Mouse (Mus musculus) urinary bladder, postnatal 14 days (tissue): ENCODE measurements around the gene Pidd1.
"Not testable (repeated sequence)": the region's sequence is repeated elsewhere in the genome, so short reads cannot be mapped to it uniquely, and the experiment has no call there.

Source experiments
- DNase-seq: peaks from one replicate; pipeline ENCODE4 v3.0.0; 2021; ENCODE audit warnings: low spot score

The Pidd1 gene

GRCm38 (mm10) chr7:141458661-141459060 lies 14.8 kb upstream of the Pidd1 start:
- no peak for DNase-seq

- DNase-seq: no peak
Measured at GRCm38 (mm10) chr7:141457986-141458660, 14.3 kb upstream of the Pidd1 start.

DNA sequence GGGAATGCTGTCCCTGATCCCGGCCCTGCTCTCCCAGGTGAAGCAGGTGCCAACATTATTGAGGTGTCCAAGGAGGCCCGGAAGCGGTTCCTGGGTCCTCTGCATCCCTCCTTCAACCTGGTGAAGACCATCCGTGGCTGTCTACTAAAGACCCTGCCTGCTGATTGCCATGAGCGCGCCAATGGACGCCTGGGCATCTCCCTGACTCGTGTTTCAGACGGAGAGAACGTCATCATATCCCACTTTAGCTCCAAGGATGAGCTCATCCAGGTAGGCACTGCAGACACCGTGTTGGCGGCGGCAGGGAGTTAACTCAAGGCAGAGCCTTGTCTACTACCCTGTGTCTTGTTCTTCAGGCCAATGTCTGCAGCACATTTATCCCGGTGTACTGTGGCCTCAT lies 13.4 kb upstream of the Pidd1 start:
- DNase-seq: no peak

DNA sequence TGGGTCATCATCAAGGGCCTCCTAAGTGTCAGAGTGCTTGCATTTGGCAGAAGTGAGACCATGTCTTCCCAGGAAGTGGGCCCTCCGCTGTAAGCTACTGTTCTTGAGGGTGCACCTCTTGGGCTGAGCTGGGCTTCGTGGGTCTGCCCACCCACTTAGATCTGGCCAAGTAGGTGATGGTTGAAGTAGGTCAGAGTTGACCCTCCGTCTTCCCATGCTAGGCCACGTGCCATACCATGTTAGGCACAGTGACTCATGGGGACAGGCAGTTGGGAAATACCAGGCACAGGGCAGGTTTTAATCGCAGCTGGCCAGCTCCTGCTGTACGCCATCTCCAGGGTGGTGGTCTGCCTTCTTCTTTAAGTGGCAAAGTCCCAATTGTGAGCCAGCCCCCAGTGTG lies 12.9 kb upstream of the Pidd1 start:
- DNase-seq: peak; percentile 65

DNA sequence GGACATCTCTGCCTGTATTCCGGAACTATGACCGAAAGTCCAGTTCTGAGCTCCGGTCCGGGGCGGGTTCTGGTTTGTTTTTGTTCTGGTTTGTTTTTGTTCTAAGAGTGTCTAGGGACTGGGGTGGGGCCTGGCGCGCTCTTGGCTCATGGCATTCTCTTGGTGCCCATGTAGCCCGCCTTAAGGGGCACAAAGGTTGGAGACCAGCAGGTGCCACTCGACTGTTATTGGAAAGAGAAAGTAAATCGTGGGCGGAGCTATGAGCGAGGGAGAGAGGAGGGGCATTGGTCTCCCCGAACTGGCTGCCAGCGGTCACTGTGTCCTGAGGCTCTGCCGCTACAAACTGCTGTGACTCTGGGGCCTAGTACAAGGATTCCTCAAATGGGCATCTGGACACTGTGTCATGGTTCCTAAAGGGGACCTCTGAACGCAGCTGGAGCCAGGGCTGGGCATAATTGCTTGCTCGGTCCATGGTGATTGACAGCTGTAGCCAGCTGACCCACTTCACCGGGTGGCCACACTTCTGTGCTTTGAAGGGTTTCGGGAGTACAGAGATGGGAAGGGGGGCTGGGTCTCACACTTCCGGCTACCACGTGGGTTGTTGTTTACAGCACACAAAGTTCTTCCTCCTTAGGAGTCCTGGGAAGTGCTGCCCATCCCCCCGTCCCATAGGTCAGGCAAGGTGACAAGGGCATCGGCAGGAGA lies 11.9 kb upstream of the Pidd1 start:
- DNase-seq: peak; percentile 79

DNA sequence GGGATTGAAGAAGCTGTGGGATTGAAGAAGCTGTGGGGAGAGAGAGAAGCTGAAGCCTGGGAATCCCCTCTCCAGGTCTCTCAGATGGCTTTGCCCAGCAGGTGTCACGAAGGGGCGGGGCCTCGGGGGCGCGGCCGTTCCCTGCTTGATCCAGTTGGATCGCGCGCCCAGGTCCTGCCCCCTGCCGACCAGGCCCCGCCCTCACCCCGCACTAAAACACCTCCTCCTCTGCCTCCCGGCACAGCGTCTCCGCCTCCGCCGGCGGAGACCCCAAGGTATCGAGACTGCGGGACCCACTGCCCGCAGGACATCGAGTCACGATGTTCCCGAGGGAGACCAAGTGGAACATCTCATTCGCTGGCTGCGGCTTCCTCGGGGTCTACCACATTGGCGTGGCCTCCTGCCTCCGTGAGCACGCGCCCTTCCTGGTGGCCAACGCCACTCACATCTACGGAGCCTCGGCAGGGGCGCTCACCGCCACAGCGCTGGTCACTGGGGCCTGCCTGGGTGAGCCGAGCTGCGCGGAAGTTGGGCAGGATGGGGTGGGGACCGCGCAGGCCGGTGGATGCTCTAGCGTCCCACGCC lies 11.2 kb upstream of the Pidd1 start, which contains the start of gene Pnpla2:
Gene Pnpla2, plus strand, starts transcription at position 232 of the 585 bp plus-strand sequence.
- DNase-seq: peak; percentile 97

- no peak for DNase-seq
Measured at GRCm38 (mm10) chr7:141453636-141454035, 9.8 kb upstream of the Pidd1 start.

DNA sequence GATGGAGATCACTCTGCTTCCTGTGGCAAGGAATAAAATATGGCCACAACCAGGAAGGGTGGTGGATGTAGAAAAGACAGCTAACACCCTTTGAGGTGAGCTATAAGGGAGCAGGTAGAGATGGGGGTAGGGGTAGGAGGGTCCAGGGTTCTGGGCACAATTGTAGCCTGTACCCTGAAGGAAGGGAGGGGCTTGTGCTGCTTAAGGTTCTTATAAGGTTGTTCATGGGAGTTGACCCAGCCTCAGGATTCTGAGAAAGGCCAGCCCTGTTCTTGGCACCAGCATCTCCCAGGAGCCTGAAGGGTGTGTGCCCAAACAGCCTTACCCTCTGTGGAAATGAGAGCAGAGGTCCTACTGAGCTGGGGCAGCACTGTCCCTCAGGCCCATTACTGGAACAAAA lies 8.1 kb upstream of the Pidd1 start:
- no peak for DNase-seq

DNA sequence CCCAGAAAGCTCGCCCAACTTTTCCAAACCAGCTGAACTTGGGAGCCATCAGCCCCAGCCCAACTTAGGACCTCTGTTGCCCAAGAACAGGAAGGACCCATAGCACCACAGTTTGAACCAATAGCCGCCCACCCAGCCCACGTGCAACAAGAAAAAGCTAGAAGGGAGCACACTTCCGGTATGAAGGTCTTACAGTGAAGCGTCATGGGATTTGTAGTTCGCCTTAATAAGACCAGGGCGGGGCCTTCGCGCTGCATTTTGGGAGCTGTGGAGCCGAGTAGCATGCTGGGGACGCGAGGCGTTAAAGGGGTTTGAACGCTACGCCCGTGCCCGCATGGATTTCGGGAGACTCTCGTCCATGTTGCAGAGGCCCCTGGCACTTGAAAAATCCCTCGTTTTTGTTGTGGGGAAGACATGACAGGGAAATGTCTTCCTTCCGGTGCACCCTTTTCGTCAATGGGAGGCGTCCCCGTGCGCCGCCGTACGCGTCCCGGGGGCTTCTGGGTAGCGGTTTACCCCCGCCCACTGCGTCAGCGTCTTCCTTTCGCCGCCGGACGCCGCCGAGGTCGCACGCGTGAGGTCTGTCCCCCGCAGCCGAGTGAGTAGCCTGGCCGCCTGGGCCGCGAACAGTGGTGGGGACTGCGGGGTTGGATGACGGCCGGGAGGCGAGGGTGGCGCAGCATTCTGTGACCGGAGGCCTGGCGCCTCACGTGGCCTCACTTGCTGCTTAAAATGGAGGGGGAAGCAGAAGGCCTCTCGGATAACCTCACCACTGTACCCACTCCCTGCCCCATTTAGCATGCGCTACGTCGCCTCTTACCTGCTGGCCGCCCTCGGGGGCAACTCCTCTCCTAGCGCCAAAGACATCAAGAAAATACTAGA lies 3.5 kb upstream of the Pidd1 start, which contains the start of gene Rplp2:
Gene Rplp2, plus strand, starts transcription at position 261 of the 882 bp plus-strand sequence.
- DNase-seq: peak; percentile 94

- DNase-seq: not testable (repeated sequence)
Measured at GRCm38 (mm10) chr7:141446374-141446773, 2.5 kb upstream of the Pidd1 start.

DNA sequence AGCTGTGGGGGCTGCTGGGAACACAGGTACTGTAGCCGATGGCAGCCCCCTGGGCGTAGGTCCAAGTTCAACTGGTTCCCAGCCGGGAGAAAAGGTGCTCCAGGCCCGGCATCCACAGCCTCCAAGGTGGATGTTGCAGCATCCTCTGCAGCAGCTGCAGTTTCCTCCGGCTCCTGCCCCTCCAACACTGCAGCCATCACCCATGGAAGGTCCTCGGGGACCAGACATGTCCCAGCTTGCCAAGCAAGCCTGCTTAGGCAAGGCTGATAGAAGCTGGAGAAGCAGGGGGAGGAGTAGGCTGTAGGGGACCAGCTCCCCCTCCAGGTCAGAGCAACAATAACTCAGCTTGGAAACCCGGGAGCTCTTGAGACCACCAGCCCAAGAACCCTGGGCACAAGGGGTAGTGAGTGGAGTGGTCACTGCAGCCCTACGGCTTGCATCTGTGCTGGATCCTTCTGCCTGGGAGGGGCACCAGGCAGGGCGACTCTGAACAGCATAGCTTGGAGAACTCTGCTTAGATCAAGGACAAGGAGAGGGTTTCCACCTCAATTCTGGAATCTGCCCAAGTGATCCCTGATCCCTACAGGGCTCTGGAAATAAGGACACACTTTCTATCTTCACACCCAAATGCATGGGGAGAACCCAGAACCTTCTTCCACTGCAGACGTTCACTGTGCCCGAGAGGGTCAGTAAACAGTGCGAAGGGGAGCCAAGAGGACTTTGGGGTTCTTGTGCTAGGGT lies 574 bp downstream of the Pidd1 start:
- peak; percentile 68 for DNase-seq

GRCm38 (mm10) chr7:141442199-141442598 lies 1.6 kb downstream of the Pidd1 start:
- no peak for DNase-seq

- no peak for DNase-seq
Measured at GRCm38 (mm10) chr7:141441460-141441859, 2.4 kb downstream of the Pidd1 start.

- peak; percentile 64 for DNase-seq
Measured at GRCm38 (mm10) chr7:141440613-141441012, 3.2 kb downstream of the Pidd1 start.

DNA sequence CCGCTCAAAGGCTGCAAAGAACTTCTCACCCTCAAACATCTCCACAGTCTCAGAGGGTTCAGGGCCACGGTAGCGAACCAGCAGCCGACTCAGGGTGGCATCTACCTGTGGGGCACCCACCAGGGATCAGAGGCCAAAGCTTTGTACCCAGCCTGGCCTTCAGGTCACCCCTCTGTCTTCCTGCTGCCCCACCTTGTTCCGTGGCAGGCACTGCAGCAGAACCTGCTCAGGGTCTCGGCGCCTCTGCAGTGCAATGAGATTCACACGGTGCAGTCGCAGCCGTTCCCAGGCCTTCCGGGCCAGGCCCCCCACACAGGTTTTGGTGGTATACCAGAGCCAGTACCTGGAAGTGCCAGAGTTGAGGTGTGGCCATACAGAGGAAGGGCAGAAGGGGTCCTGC lies 4.0 kb downstream of the Pidd1 start:
- DNase-seq: no peak

DNA sequence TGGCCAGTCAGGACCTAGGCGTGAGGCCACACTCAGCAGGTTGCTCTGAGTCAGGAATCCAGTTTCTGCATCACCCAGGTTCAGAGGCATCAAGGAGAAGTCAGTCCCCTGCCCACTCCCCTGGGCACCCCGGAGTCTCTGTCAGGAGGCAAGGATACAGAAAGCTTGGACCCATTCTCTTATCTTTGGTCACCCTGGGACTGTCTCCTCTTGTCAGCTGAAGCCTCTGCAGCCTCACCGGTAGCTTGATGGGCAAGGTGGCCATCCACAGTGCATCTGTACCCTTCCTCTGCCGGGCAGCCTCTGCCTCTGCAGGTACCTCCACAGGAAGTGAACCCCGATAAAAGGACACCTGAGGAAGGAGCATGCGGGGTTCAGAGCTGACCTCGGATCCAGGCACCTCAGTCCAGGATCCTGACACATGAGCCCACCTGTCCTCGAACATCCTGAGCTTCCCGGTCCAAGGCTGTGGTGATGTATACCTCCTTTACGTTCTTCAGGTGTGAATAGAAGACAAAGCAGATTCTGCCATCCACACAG lies 4.6 kb downstream of the Pidd1 start:
- DNase-seq: no peak

GRCm38 (mm10) chr7:141438201-141438968 lies 5.4 kb downstream of the Pidd1 start:
- no peak for DNase-seq

- peak; percentile 80 for DNase-seq
Measured at GRCm38 (mm10) chr7:141437178-141438120, 6.4 kb downstream of the Pidd1 start, which contains the start of gene Slc25a22. Slc25a22 (minus strand) TSS chr7:141437892.

- DNase-seq: no peak
Measured at GRCm38 (mm10) chr7:141436523-141436892, 7.3 kb downstream of the Pidd1 start.
